Mouse (Mus musculus) embryo, embryonic 11 days (tissue): ENCODE measurements around the gene Il17rc.

Source experiments
- DNase-seq: peaks from one replicate; pipeline ENCODE4 v3.0.0-alpha.2; 2015

Gene Il17rc

DNA sequence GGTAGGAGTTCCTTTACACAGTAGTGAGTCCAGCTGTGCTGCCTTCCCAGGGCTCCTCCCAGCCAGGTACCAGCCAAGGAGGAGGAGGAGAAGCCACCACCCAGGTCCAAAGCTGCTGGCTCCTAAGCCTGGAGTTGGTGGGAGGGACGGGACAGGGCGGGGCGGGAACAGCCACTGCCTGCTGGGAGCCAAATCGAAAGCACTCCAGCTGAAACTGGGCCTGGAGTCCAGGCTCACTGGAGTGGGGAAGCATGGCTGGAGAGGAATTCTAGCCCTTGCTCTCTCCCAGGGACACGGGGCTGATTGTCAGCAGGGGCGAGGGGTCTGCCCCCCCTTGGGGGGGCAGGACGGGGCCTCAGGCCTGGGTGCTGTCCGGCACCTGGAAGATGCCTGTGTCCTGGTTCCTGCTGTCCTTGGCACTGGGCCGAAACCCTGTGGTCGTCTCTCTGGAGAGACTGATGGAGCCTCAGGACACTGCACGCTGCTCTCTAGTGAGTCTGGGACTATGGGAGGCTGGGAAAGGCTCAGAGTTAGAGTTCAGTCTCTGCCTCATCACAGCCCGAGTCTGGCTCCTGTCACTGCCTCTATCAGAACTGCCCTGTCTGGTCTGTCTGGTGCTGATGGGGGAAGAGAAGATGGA, at the start of gene Il17rc:
TSS of gene Il17rc (plus strand) at position 131 of the 640 bp plus-strand sequence.
- no peak for DNase-seq

DNA sequence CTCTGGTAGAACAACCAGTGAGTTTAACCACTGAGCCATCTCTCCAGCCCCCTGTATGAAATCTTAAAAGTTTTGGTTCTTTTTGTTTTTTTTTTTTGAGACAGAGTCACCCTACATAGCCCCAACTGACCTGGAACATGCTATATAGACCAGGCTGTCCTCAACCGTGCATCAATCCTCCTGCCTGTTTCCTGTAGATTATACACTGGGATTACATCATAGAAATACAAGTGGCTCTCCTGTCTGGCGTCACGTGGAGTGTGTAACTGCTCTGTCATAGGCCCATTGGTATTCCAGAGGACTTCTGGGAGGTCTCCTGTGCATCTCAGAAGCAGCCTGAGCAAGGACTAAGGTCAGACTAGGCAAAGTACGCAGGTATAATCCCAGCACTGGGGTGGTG, 48.2 kb upstream of the Il17rc start:
- DNase-seq: no peak

DNA sequence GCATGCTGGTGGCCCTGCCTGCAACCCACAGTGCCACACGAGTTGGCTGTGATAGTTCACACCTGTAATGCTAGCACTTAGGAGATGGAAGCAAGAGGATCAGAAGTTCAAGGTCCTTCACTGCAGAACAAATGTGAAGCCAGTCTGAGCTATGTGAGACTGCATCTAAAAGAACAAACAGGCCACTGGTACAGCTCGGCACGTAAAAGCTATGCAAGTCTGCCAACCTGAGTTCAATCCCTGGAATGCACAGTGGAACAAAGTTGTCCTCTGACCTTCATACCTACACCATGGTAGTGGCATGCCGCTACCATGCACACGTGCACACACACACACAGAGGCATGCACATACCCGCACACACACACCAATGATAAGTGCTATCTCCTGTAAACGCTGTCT, 47.0 kb upstream of the Il17rc start:
- DNase-seq: no peak

DNA sequence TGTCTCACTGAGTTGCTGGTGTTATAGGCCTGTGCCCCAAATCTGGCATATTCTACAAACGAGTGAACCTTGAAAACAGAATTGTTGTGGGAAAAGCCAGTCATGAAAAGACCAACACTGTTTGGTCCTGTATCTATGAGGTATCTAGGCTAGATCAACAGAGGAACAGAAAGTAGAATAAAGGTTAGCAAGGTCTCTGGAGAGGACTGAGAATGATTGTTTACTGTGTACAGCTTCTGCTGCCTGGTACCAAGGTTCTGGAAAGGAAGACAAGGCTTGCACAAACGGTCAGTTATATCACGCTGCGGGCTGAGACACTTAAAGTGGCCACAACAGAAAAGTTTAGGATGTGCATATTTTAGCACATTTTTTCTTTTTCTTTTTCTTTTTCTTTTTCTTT, 44.5 kb upstream of the Il17rc start:
- no peak for DNase-seq

DNA sequence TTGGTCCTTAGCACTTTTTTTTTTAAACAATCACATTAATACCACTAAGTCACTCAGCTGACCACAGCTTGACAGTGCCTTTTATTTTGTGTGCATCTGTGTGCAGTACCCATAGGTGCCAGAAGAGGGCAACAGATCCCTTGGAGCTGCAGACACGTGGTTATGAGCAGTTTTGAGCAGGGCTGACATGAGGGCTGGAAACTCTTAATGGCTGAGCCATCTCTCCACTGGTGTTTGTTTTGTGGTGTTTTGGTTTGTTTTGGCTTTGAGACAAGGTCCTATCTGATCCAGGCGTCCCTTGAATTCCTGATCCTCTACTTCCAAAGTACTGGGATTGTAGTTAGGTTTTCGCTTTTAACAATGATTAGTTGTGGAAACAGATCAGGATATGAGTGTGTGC, 43.8 kb upstream of the Il17rc start:
- peak; percentile 49 for DNase-seq

DNA sequence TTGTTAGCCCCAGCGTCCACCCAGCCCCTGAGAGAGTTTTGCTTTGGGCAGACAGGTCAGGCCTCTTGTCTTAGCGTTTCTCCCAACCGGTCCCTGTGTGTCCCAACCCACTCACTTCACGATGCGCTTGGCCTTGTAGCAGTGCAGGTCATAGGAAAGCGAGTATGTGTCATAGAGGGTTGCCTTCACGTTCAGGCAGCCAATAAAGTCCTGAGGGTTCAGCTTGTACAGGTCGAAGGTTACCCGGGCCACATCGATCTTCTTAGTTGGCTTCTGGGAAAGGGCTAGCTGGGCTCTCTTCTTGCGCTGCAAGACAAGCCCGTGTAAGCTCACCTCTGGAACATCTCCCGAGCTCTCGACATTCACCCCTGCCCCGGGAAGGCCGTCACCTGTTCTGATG, 43.2 kb upstream of the Il17rc start:
- no peak for DNase-seq

DNA sequence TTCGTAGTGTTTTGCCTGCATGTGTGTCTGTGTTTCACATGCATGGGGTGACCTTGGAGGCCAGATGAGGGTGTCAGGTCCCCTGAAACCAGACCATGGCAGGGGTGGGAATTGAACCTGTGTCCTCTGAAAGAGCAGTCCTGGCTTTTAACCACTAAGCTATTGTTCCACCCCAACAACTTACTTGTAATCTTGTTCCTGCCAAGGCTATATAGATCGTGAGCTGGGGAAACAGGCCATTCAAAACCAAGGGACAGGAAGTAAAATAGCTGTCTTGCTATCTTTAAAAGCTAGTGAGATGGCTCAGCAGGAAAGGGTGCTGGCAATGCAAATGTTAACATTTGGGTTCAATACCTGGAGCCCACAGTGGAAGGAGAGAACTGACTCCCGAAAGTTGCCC, 41.3 kb upstream of the Il17rc start:
- no peak for DNase-seq

DNA sequence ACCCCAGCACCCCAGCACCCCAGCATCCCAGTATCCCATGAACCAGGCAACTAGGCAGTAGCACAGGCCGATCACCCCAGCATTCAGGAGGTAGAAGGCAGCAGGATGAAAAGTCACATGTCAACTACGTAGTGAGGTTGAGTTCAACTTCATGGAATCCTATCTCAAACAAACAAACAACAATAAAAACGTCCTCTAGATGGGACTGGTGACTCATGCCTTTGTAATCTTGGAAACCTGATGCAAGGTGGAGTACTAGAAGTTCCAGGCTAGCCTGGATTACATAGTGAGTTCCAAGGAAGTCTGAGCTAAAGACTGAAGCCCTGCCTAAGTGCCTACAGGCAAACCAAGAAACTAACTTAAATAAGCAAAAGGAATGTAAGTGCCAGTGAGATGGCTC, 40.4 kb upstream of the Il17rc start:
- DNase-seq: no peak

DNA sequence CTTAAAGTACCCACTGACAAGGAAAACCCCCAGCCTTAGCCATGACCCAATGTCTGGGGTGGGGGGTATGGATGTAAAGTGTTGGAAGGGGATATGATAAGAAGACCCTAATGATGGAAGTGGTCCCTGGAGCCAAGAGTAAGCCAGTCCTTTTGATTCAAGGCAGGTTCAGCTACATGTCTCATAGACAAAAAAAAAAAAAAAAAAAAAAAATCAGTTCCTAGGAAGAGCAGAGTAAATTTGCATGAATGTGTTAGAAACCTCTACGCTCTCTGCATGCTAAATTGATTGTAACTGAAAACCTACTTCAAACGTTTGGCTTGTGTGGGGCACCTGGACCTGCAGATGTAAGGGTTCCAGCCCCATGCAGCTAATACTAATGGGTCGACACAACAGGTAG, 39.4 kb upstream of the Il17rc start:
- no peak for DNase-seq

DNA sequence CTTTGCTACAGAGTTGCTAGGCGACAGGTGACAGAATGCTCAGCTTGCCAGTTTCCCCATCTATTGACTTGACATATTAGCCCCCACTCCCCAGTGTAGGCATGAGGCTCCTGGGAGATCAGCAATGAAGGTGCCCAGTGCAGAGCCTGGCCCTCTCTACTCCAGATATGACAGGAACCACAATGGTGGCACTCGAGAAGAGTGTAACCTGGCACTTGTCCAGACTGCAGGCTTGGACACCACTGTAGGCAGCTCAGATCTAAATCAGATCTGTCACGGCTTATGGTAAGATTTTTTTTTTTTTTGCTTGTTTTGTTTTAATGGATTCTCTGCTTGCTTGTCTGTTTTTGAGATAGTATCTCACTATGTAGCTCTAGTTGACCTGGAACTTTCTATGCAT, 37.6 kb upstream of the Il17rc start:
- DNase-seq: no peak

DNA sequence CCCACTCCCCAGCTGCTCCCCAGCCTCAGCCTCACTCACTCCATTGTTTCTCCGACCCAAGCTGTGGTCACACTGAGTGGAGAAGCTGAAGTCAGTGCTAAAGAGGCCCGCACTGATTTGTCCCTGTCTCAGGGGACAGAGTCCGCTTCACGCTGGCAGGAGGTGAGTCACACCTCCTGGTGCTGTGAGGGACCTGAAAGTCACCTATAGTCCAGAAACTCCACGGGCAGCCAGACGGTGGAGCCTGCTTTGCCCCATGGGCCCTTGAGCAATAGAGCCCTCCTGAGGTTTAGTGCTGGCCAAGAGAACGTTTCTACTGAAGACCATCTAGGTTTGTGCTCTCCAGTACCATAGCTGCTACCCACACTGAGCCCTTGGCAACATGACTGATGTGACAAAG, 36.5 kb upstream of the Il17rc start:
- no peak for DNase-seq

DNA sequence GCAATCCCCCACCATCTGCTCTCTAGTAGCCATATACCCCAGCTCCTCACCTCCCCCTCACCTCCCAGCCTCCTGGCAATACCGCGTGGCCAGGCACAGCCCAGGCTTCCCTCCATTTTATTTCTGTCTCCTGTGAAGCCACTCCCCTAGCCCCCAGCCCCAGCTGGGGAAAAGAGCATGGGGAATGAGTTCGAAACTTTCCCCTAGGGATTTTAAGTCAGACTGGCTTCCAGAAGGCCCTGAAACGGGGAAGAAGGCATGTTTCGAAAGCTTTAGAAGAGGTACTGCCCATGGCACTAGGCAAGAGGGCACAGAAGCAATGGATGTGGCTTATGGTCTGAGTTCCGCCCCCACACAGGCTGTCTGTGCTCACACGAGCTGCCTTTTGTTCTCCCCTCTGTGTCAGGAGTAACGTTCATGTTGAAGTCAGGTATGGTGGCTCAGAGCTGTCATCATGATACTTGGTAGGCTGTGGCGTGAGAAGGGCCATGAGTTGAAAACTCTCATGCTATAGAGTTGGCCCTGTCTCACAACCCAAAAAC, 35.5 kb upstream of the Il17rc start, which contains the start of gene Cidec:
TSS of gene Cidec (minus strand) at position 97 of the 542 bp plus-strand sequence.
- no peak for DNase-seq

DNA sequence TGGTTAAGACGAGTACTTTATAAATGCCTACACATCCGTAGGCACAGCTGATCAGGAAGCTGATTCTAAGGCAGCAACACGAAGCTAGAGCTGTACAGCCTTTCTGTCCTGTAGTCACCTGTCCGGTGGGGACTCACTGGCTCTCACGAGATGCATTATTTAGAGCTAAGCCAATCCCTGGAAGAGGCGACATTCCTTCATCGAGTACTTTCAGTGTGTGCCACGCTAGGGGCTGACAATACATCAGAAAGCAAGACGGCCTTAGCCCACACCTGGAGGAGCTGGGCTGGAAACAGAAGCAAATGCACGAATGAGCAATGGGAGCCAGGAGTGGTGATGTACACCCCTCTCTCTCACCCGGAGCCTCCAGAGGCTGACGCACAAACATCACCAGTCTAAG, 34.1 kb upstream of the Il17rc start:
- no peak for DNase-seq

DNA sequence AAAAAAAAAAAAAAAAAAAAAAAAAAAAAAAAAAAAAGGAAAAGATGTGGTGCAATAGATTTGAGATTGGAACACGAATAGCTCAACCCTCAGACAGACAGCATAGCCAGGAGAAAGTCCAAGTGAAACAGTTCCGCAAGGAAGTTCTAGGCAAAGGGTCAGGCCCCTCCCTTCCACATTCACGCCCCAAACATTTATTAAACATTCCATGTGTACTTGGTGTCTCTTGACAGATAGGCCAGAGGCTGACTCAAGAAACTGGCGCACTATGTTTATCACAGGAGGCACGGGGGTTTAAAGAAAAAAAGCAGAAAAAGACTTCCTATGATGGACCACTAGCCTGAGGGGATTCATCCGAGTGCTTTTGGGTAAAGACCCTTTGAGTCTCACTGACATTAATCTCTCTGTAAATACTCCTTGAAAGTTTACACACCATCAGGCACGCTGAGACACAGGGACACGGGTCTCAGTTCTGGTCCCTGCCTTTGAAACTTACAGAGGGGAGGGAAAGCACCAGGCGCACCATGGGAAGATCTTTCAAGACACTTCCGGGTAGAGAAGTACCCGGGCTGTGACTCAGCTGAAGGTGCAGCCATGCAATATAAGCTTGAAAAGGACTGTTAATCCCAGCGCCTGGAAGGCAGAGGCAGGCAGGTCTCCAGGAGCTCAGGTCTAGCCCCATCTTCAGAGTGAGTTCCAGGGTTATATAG, 32.4 kb upstream of the Il17rc start:
- no peak for DNase-seq

DNA sequence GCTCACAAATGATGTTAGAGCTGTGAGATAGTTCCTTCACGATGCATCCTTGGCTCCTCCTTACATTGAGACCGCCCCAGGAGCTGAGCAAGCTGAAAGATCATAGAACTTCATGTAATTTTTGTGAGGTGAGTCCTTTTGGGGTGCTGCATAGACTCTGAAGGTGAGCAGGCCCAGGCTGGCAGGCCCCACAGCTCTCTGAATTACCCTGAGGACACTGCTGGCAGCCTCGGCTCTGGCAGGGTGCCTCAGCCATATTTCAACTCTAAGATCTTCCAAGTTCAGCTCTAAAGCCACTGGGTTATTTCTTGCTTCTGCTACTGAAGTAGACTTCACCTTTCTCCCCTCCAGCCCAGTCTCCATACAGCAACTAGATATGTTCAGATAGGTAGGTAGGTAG, 30.5 kb upstream of the Il17rc start:
- DNase-seq: no peak

DNA sequence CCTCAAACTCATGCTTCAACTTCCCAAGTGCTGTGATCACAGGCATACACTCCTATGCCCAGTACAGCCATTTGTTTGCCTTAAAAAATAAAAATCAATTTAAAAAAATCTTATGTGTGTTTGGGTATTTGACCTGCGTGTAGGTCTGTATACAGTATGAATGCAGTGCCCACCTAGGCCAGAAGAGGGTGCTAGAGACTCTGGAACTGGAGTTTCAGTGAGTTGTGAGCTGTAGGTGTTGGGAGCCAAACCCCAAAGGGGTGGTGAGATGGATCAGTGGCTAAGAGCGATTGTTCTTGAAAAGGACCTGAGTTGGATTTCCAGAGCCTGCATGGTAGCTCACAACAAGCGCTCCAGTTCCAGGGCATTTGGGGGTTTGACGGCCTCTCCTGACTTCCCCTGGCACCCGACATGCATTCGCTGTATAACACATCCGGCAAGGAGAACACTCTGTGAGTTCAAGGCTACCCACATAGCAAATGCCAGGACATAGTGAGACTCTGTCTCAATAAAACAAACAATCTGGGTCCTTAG, 30.0 kb upstream of the Il17rc start:
- DNase-seq: peak; percentile 81

DNA sequence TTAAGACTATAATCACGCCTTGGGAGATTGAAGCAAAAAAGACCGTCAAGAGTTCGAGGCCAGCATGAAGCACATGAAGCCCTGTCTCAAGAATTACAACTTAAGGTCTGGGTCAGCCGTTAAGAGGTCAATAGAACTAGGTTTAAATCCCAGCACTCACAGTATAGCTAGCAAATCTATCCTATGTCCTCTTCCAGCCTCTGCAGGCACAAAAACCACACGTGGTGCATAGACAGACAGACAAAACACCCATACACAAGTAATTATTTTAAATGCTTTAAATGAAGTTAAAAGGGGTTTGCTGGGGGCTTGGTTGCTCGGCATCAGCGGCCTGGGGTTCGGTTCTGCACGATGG, 29.2 kb upstream of the Il17rc start:
- no peak for DNase-seq

DNA sequence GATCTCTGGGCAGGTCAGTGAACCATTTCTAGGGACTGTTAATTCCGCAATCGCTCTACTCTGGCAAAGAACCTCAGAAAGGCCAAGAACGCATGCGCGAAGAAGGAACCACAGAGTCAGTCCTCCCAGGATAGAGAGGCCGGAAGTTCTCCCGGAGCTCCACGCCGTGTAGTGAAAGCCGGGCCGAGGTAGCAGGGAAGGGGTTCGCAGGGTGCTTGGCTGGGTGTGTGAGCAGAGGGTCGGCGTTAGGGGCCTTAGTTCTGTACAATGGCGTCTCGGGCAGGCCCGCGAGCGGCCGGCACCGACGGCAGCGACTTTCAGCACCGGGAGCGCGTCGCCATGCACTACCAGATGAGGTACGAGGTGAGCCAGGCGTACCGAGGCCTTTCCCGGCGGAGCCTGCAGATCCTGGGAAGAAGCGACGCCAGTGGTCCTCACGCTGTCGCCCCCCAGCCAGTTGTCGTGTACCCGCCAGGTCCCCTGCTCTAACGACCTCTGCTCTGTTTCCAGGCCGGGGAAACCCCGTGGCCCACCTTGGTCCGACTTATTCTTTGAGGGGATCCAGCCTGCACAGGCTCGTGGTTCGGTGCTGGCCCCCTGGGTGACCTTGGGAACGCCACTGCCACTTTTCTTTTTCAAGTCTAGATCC, 28.7 kb upstream of the Il17rc start, which contains the start of gene Jagn1:
TSS of gene Jagn1 (plus strand) at position 128 of the 649 bp plus-strand sequence.
- DNase-seq: peak; percentile 94

DNA sequence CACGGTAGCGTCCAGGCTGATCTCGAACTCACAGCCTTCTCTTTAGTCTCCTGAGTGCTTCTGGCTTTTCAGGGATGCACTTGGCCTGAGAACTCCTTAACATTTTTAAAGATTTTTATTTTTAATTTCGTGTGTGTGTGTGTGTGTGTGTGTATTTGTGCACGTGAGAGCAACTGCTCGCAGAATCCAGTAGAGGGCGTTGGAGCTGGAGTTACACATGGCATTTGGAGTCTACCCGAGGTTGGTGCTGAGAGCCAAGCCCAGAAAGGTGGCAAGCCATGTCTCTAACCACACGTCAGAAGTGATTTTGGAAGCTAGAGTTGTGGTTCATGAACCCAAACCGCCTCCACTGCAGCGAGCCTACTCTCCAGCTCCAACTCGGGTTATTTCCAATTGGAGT, 28.1 kb upstream of the Il17rc start:
- peak; percentile 16 for DNase-seq

DNA sequence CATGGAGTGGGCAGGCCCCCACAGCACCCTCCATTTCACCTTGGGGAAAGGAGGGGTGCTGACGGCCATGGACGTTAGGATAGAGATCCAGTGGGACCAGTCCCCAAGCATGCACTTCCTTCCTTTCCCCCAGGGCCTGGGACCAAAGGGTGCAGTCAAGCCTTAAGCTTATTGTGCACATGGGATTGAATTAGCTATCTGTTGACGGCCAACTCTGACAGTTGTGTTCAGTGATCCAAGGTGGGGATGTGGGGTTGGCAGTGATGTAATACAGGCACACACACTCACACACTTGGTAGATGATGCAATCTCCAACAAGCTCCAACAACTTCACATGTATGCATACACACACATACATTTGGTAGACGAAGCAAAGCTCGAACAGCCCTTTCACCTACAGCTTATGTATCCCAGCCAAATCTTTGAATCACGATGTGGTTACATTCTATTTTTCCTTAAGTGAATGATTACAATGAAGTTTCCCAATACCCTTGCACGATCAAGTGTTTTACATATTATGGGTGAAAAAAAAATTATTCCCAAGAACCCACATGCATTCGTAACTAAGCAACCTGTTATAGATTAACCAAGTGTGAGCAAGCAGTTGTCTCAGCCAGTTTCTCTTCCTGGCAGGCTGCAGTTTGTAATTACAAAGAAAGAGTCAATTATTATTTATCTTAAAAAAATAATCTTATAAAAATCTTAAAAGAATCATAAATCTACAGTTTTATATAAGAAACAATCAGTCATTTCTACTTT, 26.8 kb upstream of the Il17rc start:
- no peak for DNase-seq

DNA sequence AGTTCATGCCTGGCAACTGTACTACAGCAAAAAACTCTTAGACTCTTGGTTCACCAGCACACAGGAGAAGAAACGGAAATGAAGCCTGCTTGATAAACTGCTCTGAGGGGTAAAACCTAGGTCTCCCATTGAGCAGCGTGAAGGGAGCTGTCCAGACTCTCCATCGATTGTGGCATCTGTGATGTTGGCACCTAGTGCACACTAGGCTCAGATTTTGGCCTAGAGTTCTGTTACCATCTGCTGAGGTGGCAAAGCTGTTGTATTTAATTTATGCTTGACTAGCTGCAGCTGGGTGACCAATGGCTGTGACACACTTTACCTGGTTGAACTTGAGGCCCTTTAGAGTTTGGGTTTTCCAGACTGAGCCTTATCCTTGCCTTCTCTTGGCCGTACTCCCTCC, 23.6 kb upstream of the Il17rc start:
- DNase-seq: no peak

DNA sequence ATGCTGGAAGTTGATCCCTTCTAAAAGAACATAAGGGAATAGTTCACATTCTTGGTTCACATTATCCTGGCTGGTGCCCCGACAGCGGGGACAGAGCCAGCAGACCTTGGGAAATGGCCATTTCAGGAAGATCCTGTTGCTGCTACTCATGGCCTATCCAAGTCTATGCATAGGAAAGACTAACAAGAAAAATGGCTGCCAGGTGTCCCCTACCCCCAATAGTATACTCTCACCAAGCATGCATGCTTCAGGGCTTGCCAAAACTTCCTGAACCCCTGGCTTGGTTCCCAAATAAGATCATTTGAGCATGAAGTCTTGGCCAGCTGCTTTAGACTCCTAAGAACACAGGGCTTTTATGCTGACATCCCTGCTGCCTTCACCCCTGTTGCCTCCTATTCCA, 19.4 kb upstream of the Il17rc start:
- DNase-seq: no peak

DNA sequence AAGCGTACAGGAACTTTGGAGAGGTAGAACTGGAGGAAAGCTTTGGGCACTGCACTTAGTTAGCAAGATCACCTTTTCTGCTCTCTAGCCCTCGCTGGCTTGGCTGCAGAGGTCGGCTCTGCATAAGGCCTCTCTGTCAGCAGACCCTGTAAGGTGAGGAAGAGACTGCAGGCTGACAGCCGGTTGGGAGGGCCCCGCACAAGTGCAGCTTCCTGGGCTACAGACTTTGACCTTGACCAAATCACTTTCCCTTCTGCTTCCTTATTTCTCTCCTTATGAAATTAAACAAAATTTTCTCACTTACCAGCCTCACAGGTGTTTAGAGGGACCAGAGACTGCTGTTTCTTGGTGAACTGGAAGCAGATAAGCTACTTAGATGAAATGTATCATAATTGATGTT, 16.2 kb upstream of the Il17rc start:
- DNase-seq: no peak
